Mouse (Mus musculus) macrophage (primary cell): Measurements from ENCODE around the gene Ppp4r1. TPM values are rescaled to one million over a fixed set of nuclear protein-coding genes. Genes with fewer than 3 reads are reported as not detected.

ENCODE experiments used
- polyA plus RNA-seq: library from polyadenylated mRNA; stranded (reverse); fragments of 250-400 nt; gene quantifications from 3 replicates; pipeline ENCODE4 v1.2.4, GENCODE M21; 2018; ENCODE audit warnings: inconsistent platforms

Ppp4r1 gene
- polyA plus RNA-seq, 1 experiment from 2014 or later: 33.7 TPM

Other genes with a start within 250 kb of the Ppp4r1 start
- gene Tmem232, start 241.8 kb upstream of the Ppp4r1 start, polyA plus RNA-seq: not detected in 3 replicates
- 55.9 to 98.6 TPM (median 79.0 TPM) in 3 replicates for gene Vapa, start 169.0 kb upstream of the Ppp4r1 start, polyA plus RNA-seq
- 0.10 TPM in 1 of 3 replicates, not detected in the others for gene Txndc2, start 140.4 kb upstream of the Ppp4r1 start, polyA plus RNA-seq
- 93.9 to 139 TPM (median 136 TPM) in 3 replicates for gene Rab31, start 9.8 kb upstream of the Ppp4r1 start, polyA plus RNA-seq
- 47.4 to 62.0 TPM (median 60.7 TPM) in 3 replicates for gene Ralbp1, start 103.2 kb downstream of the Ppp4r1 start, polyA plus RNA-seq
- 11.3 to 23.0 TPM (median 16.7 TPM) in 3 replicates for gene Twsg1, start 168.7 kb downstream of the Ppp4r1 start, polyA plus RNA-seq